Mouse (Mus musculus): ENCODE data around the gene Hdhd3.

The Hdhd3 gene

DNA sequence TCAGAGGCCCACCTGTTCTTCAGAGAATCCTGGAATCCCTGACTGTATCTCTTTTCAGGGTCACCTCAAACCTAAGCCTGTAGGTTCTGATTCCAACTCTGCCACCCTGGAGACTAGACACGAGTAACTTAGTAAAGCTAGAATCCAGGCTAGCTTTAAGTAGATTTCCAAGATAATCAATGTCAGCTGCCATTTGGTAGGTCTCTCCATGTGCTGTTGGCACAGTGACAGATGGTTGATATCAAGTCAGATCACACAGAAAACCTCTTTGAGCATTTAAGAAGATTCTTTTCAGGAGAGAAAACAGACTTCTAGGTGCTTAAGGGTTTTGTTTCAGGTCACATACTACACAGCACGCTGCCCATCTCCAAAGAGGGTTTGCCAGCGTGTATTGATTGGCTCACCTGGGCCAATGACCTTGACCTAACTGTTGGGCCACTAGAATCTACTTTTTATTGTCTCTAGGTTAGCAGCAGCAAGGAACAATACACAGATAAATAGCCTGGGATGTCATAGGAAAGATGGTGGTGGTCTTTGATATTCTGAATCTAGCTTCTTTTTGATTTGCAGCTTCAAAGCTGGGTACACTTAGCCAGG is at the start of gene Hdhd3:
TSS of gene Hdhd3 (minus strand) at position 94 of the 597 bp plus-strand sequence.
- DNase-seq, result no peak

DNA sequence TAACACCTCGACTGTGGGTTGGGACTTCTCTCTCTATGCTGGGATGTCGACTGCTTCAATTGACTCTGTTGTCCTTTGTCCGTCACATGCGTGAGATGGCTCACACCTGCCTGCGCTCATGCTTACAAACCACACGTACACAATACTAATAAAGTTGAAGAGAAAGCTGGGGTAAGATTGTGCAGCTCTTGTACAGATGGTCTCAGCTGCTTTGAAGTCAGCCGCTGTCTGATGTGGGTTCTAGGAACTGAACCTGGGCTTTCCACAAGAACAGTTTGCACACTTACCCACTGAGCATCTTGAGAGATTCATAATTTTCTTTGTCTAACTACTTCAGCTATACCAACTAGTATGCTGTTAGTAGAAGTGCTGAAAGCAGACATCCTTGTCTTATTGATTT is 48.7 kb upstream of the Hdhd3 start:
- no peak for DNase-seq

DNA sequence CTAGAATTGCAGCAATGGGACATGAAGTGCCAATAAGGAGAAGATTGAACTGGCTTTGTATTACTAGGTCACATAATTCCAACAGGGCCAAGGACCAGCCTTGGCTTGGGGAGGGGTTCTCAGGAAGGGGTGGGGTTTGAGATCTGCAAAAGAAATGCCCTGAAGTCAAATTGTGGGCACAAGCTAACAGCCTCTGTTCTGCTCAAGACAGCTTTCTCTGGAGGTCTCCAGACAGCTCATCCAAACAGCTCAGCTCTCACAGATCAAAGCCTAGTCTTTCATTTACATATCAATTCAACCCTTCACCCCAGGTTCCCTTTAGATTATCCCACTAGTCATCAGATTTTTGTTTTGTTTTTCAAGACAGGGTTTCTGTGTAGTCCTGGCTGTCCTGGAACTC is 41.5 kb upstream of the Hdhd3 start:
- DNase-seq, result no peak

DNA sequence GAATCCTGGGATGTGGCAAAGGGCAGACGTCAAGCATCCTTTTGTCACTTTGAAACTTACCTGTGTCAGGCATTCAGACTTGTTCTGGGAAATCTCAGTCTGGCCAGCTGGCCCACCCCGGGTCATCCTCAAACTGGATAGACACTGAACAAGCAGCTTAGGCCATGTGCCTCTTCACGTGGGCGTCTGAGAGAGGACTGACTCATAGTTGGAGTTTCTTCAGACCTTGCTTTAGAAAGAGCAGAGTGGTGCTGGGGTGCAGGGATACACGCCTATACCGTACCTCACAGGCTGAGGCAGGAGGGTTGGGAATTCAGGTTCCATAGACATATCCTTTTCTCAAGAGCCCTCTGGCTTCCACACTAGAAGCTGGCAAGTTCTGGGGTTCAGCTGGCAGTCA is 40.5 kb upstream of the Hdhd3 start:
- DNase-seq, result no peak

DNA sequence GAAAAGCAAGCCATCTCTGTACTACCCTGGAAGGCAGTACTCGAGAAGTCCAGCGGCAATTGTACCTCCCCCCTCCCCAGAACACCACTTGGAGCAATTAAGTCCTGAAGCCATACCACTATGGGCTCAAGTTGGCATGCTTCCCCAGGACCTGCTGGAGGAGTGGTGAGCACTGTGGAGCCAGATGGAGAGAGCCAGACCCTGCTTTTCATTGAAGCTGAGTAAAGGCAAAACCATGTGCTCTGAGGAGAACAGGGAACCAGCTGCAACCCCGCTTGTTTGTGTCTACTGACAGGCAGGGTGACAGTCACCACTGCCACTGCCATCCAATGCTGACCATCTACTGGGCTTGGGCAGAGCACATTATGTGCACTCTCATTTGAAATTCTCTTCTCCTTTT is 38.5 kb upstream of the Hdhd3 start:
- DNase-seq, result no peak

DNA sequence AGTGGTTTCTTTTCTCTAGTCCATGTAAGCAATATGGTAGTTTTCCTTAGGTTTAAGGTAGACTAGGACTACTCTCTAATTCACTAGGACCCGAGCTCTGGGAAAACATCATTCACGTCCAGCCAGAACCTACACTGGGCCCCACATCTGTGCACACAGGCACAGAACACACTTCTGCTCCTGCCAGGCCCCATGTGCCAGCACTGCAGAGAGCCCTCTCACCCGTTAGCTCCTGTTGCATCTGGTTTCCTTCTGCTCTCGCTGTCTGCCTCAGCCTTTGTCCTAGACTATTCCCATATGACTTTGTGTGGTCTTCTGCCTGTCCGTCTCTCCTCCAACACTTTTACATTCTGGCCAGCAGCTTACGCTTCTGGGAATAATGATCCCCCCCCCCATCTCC is 30.5 kb upstream of the Hdhd3 start:
- DNase-seq, result no peak

DNA sequence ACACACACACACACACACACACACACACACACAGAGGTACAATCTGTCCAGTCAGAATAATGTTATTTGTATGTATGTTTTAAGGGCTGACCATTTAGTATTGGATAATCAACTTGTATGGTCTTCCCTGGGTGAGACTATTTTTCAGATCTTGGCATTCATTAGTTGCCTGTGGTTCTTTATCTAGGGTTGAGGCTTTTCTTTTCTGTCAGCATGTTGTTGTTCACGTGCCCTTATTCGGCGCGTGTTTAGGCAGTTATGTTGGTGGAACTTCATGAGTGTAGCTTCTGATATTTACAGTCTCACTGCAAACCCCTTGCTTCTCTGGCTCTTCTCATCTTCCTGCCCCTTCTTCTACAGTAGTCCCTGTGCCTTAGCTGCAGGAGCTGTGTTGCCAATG is 24.4 kb upstream of the Hdhd3 start:
- DNase-seq, result no peak

DNA sequence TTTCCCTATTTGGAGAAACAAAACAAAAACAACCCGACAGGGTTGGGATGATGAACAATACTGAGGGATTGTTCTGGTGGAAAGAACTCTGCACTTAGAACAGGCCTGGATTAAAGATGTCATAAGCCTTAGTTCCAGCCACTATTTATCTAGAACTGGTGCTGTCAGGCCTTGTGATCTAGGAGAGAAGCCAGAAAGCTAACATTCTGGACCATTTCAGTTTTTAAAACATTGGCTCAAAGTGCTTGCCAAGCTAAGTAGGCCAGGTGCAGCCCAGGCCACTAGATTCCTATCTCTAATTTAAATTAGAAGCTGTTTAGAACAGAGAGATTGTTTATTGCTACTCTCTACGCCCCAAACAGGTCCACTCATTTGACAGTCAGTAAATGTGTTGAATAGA is 23.0 kb upstream of the Hdhd3 start:
- DNase-seq, result no peak

DNA sequence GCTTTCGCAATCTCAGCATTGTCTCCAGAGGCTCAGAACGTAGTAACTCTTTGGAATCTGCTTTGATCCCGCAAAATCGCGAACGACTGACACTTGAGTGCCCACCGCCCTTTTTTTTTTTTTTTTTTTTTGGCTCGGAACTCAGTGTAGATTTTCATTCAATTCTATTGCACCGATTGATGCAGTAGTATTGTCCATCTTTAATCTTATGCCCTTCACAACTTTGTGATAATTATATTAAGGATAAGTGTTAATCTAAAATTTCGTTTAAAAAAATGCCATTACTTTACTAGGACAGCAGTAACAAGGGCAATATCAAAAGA is 22.2 kb upstream of the Hdhd3 start:
- no peak for DNase-seq

DNA sequence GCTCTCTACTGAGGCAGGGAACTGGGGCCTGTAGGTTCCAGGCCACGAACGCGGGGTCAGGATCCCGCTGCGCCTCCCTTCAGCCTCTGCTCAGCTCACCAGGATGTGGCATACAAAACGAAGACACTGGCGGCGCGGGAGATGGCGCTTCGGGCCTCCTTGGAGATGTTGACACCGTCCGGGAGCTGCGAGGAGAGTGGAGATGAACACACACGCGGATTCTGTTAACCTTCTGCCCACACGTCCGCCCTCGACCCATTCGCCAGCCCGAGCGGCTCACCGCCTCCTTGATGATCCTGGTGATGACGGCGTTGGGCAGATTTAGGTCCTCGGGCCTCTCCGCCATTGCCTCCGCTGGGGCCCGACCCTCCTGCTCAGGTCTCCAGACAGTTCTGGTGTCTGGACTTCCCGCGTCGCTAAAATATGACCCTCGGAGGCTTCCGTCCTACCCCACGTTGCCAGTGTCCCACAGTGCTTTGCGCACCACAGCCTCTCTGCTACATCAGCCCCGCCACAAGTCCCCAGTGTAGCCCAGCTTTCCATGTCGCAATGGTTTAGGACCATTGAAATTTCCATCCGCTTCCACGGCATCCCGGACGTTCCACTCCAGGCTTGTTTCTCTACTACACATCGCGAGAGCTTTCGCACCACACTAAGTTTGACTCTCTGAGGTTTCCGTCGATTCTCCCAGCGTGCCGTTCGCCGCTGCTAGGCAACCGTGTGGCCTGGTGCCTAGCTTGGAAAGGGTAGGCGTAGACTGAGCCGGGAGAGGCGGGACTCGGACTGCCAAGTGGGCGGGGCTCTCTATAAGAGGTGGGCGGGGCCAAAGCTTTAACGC is 21.6 kb upstream of the Hdhd3 start, which contains the start of the genes Pole3 and 4933430I17Rik:
TSS of gene Pole3 (minus strand) at position 418 of the 838 bp plus-strand sequence.
TSS of gene 4933430I17Rik (plus strand) at position 719 of the 838 bp plus-strand sequence.
- peak; percentile 96 for DNase-seq

DNA sequence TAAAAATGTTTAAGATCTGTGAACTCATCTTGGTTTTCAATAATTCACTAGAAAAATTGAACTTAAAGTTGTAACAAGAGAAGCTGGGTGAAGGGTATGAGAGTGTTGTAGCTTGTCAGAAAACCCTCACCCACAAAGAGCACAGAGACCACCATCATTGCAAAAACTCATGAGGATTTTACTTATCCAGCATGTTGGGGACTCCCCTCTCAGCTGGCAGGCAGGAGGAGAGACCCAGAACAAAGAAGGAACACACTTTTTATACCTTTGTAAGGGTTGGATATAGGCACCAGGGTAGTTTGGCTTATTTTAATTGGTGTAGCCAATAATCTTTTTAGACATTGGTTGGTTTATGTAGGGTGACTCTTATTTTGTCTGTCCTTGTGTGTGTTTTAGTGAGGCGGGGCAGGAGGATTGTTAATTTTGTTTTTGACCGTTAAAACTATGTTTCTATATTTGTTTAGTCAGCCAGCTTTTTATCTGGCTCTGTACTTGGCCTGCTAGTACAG is 17.7 kb upstream of the Hdhd3 start:
- DNase-seq, result no peak

DNA sequence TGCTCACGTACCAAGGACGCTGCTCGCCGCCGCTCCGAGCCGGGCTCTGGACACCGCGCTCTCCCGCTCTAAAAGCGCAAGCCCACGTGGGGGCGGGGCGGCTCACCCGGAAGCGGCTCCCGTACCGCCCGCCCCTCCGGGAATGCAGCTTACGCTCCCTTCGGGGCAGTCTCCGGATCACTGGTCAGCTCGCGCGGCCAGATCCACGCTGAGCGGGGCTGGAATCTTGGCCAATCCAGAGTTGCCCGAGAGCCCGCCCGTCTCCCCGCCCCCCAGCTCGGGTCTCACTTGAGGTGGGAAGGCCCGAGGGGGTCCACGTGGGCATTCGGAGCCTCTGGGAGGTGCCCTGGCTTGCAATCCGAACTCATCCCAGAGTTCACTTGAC is 16.6 kb upstream of the Hdhd3 start, which contains the start of gene Alad:
TSS of gene Alad (minus strand) at position 70 of the 385 bp plus-strand sequence.
- peak; percentile 73 for DNase-seq

DNA sequence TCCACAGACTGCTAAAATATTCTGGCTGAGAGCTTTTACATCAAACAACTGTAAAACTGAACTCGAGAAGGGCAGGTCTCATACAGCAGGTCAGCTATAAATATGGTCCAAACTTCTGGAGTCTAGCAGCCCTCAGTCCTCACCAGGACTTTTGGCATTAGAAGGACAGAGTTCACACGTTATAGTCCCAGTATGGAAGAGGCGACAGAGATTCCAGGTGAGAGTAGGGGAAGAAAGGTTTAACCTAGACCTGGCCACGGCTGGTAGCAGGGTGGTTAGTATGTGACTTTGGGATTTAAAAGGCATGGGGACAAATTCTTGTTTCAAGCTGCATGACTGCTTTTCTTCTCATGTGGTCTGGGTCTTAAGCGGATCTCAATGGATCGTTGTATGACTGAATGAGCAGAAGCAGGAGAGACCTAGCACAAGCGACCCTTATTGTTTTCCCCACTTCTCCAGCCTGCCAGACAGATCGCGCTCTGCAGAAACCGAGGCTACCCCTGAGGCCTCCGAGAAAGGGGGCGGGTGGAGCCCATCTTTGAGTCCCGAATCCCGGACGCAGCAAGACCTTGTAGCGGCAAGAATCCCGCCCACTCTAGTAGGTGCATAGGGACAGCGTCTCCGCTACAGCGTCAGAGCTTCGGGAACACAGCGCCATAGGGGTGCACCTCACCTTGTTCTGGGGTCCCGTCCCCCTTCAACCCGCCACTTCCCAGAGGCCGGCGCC is 16.0 kb upstream of the Hdhd3 start:
- DNase-seq, result peak; percentile 48

DNA sequence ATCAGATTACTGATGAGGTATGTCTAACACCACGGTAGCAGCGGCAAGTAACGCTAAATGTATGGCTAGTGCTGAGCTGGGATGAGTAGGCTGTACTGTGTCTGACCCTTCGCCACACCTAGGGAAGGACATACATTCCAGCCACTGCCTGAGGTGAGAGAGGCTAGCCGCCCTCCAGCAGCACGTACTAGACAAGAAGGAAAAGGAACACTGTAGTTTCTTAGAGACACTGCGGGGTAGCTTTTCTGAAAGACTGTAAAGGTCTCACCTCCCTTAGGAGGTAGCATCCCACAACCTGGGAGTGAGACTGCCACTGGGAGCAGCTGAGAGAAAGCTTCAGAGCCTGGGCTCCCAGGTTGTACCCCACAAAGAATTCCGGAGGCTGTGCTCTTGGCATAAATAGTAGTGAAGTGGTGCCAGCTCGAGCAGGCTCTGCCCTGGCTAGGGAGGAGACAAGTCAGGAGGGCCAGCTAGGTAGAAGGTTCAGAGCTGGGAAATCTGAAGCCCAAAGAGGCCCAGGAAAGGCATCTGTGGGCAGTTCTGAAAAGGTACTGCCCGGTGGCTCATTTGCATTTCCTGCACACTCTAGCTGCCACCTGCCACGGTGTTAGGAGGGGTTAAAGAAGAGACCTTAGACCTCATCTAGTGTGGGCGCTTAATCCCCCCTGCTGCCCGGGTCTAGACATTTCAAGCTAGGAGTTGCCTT is 15.3 kb upstream of the Hdhd3 start:
- DNase-seq, result no peak

DNA sequence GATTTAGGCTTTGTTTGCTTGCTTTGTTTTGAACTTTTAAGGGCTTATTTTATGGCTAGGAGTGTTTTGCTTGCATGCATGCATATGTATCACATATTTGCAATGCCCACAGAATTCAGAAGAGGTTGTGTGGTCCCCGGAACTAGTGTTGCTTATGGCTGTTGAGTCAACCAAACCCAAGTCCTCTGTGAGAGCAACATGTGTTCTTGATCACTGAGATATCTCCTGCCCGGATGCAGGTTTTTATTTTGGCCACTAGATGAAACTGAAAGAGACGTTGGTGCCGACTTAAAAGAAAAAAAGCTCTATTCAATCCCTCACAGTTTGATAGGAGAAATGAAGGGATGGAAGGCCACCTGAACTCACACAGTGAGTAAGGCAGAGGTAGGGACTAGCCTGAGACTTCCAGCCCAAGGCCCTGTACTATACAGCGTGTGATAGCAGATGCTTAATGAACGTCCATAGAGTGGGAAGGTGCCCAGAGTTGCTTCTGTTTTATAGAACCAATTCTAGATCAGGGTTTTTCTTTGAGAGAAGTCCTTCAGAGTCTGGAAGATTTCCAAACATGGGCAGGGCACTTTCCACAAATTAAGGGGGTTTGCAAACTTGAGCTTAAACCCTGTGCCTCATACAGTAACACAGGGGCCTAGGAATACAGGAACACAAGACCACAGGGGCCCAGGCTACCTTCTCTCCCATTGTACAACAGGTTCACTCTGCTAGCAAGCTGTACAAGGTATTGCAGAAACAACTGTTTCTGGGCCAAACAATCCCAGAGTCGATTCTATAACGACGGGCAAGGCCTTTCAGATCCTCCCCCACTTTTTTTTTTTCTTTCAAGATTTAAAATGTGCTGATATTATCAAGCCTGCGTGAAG is 14.5 kb upstream of the Hdhd3 start:
- DNase-seq, result no peak

DNA sequence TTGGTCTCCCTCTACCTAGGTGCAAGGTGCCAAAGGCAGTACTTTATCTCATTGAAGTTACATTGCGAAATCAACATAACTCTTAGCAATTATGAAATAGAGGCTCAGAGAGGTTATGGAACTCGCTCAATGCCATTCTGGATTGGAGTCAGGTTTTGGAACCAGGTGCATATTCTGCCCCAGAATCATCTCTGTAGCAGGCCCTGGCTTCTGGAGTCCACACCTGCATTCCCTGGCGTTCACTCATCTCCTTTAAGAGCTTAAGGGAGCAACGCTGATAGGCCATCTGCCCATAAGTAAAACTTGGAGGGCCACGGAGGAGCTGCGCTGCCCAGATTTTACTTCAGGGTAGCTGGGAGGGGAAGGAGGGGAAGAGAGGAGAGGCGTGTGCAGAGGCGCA is 13.8 kb upstream of the Hdhd3 start:
- DNase-seq, result no peak

DNA sequence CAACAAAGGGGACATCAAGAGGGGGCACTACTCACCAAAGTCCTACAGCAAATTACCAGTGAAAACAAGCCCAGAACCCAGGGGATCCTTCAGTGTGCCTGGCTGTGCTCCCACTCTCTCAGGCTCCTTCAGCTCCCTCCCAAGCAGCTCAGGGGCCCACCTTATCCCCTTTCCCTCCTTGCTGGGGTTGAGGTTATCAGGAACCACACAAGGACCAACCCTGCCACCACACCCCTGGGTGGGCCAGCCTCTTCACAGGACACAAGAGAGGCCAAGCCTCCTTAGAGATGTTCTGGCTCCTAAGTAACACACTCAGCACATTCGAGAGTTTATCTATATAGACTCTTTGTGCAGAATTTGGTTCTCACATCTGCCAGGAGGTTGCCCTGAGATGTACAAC is 13.3 kb upstream of the Hdhd3 start:
- no peak for DNase-seq

DNA sequence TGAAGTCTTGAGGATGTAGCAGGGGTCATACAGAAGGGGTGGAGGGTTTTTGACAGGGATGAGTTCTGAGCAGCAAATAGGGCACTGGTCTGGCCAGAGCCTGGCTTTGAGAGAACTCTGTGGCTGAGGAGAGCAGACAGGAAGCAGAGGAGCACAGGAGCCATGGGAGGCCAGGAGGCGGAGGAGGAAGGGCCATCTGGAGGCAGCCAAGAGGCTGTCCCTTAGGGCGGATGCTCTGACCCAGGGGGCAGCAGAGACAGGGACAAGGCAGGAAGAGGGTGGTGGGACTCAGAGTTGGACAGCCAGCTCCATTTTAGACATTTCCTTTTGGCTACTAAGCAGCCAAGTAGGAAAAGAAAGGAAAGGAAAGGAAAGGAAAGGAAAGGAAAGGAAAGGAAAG is 12.8 kb upstream of the Hdhd3 start:
- DNase-seq, result no peak

DNA sequence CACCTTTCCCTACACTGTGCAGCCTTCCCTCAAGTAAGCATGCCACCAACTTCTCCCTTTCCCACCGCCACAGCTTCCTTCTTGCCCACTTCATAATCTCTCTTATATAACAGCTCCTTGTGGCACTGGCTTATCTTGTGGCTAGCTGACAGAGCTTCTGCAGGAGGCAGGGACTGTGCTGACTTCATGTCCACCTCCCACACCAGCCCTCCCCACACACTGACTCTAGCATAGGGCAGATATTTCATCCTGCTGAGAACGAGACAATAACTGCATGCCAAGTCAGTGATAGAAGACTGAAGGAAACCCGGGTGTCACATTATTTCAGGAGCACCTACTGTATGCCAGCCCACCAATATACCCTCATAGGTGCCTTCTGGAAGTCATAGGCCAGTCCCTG is 12.2 kb upstream of the Hdhd3 start:
- no peak for DNase-seq

DNA sequence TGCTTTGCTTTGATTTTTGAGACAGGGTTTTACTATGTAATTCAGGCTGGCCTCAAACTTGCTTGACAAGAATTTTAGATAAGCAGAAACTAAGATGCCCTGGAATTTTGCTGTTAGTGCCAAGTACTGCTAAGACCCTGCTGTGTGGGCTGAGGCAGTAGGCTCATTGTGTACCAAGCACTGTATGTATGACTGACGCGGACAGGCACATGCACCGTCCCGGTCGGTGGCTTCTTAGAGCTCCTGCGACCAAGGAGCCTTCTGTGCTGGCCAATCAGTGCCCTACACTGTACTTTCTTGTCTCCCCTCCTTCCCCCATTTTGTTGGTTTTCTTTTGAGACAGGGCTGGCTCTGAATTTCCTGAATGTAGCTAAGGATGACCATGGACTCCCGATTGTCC is 11.7 kb upstream of the Hdhd3 start:
- DNase-seq, result no peak

DNA sequence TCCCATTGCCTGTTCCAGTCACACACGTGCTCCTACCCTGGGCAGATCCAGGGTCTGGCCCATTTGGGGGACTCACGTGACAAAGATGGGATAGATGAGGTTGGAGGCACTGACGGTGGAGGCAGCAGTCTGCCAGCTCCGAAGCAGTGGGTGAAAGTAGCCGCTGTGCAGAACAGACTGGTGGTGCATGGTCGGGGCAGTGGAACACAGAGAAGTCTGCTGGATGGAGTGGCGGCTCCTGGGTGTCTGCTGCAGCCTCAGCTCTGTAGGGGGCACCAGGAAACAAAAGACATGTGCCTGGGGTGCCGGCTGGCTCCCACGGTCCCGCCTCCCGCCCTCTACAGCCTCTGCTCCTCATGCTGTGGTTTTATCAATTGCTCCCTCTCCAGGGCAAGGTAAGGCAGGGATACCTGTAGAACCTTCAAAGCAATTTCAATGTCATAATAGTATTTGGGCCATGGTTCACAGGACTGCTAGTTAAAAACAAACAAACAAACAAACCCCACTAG is 10.8 kb upstream of the Hdhd3 start:
- no peak for DNase-seq

DNA sequence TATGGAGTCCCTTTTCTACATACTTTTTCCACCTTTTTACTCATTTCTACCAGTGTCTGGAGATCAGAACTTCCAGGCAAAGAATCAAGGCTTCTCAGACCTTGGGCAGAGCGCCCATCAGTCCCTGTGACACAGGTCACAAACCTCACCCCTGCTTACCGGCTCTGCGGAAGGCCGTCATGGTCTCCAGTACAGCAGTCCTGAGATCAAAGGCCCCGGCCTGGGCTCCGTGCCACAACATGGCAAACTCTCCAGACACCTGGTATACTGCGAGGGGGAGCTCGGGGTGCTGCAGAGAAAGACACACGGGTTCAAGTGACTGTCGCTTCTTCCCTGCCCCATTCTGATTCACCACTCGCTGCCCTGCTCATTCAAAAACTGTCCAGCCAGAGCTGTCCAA is 6.7 kb upstream of the Hdhd3 start:
- no peak for DNase-seq

All from layer of hippocampus, adult 9-11 months (tissue).